Mouse (Mus musculus) adrenal gland, adult (tissue): ENCODE measurements around the gene Gxylt2.

Experiments
- DNase-seq, 2 experiments: peaks; one replicate each; pipeline ENCODE4 v3.0.0; 2022 to 2023; ENCODE audit warnings: low spot score in 1 of 2; ENCODE audit not compliant: inconsistent age in 2 of 2

The Gxylt2 gene

GRCm38 (mm10) chr6:100704574-100705365 is at the start of gene Gxylt2:
TSS of gene Gxylt2 (plus strand) at chr6:100704734.
- DNase-seq = peak; percentile 7 to 26

DNA sequence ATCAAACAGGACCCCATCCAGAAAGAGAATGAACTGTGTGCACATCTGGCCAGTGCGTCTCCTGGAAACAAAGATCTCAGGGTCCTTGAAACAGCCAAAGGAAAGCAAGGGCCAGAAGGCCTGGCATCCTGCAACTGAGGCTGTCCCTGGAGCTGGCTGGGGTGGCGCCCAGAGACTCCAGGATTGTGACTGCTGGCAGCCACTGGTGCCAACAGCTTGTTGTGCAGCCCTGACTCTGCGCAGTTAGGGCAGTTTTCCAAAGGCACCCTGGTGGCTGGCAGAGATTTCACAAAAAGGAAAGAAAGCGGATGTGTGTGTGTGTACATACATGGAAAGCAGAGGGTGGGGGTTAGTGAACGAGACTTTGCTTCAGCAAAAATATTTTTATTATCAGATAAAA is 44.1 kb upstream of the Gxylt2 start:
- DNase-seq = peak in 1 of 2 experiments; percentile 72

GRCm38 (mm10) chr6:100662224-100662623 is 42.3 kb upstream of the Gxylt2 start:
- DNase-seq = no peak

GRCm38 (mm10) chr6:100667644-100668043 is 36.9 kb upstream of the Gxylt2 start:
- no peak for DNase-seq

DNA sequence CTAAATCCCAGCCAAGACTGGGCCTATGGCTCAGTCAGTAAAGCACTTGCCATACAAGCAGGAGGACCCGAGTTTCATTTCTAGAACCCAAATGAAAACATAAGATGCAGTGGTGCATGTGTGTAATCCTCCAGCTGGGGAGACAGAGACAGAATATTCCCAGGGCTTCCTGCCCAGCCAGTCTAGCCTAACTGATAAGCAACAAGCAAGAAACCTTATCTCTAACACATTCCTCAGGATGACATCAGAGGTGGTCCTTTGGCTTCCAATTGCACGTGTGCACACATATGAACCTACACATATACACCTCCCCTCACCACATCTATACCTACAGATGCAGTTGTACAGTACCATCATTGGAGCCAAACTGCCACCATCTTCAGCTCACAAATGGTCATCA is 35.7 kb upstream of the Gxylt2 start:
- DNase-seq = no peak

DNA sequence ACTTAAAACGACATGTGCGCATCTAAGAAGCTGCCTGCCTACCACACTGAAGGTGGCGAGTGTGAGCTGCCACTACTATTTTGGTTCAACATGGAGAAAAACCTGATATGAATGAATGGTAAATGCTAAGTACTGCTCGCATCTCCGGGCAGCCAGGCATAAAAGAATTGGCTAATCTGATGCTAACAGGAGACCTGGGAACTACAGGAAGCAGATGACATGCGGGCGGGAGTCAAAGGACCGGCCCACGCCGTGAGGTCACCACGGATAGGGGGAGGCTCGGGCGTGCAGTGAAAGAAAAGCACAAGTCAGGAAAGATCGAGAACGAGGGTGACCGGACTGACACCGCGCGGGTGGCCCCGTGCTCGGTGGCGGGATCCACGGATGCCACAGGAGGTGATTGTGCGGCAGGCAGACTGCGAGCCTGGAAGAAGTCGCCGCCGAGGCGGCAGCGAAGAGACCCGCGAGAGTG is 34.1 kb upstream of the Gxylt2 start:
- peak; percentile 75 to 87 for DNase-seq

GRCm38 (mm10) chr6:100670880-100671344 is 33.6 kb upstream of the Gxylt2 start, which contains the start of gene Shq1:
TSS of gene Shq1 (minus strand) at chr6:100671157.
- DNase-seq = peak; percentile 91 to 96

GRCm38 (mm10) chr6:100671401-100671800 is 33.1 kb upstream of the Gxylt2 start:
- no peak for DNase-seq

GRCm38 (mm10) chr6:100674974-100675373 is 29.6 kb upstream of the Gxylt2 start:
- DNase-seq = peak in 1 of 2 experiments; percentile 62

DNA sequence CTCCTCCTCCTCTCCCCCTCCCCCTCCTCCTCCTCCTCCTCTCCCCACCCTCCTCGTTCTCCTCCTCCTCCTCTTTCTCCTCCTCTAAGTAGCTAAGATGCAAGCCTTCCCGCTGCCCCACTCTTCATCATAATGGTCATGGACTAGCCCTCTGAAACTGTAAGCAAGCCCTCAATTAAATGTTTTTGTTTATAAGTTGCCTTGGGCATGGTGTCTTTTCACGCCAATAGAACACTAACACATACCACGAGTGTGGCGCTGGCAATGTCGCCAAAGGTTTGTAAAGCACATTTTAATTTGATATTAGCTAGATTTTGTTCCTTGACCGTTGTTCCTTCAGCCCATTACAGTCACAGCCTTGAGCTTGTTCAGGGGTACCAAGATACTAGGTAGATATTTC is 28.1 kb upstream of the Gxylt2 start:
- DNase-seq = no peak

- no peak for DNase-seq
Observed at GRCm38 (mm10) chr6:100678636-100679035, 25.9 kb upstream of the Gxylt2 start.

- DNase-seq = no peak
Observed at GRCm38 (mm10) chr6:100686341-100686740, 18.2 kb upstream of the Gxylt2 start.

GRCm38 (mm10) chr6:100699986-100700385 is 4.5 kb upstream of the Gxylt2 start:
- no peak for DNase-seq

GRCm38 (mm10) chr6:100700774-100701173 is 3.8 kb upstream of the Gxylt2 start:
- no peak for DNase-seq

DNA sequence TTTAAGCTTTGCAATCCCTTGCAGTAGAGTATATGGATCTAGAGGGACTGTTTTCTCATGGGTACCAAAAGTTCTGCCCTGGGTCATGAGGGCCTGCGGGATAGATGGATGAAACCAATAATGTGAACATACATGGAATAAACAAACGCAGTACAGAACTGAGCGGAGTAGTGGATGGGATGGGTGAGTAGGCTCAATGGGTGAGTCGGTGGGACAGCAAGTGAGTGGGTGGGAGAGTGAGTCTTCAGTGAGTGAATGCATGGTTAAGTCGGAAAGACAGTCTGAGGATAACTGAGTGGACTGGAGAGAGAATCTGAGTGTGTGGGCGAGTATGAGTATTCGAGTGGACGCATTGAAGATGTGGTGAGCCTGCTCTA is 349 bp upstream of the Gxylt2 start:
- no peak for DNase-seq

DNA sequence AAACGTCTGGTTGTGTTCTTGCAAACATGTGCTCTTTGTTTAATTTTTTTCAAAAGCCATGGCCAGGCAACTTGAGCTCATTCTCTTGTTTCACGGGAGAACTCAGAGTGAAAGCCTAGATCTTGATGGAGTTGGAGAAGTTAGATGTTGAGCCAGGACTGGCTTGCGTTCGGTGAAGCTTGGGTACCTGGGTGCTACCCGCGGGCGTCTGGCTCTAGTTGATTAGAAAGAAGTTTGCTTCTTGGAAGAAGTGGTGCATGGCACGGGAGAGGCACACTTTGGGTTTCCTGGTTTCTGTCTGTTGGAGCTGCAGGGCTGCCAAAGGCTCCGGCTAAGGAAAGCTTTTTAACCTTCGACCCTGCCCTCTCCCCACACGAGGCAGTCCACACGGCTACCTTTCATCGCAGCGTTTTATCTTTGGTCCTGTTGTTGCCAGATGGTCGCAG is 855 bp downstream of the Gxylt2 start:
- DNase-seq = no peak

- no peak for DNase-seq
Observed at GRCm38 (mm10) chr6:100706861-100707260, 2.3 kb downstream of the Gxylt2 start.

- DNase-seq = no peak
Observed at GRCm38 (mm10) chr6:100707557-100707956, 3.0 kb downstream of the Gxylt2 start.

- DNase-seq = no peak
Observed at GRCm38 (mm10) chr6:100708248-100708647, 3.7 kb downstream of the Gxylt2 start.

- peak in 1 of 2 experiments; percentile 29 for DNase-seq
Observed at GRCm38 (mm10) chr6:100708996-100709395, 4.5 kb downstream of the Gxylt2 start.

GRCm38 (mm10) chr6:100709483-100709882 is 4.9 kb downstream of the Gxylt2 start:
- DNase-seq = peak; percentile 61 to 74

GRCm38 (mm10) chr6:100710170-100710569 is 5.6 kb downstream of the Gxylt2 start:
- peak in 1 of 2 experiments; percentile 49 for DNase-seq
